Mouse (Mus musculus): Measurements from ENCODE around the gene Zfp109. TPM values are rescaled to one million over a fixed set of nuclear protein-coding genes. Genes with fewer than 3 reads are reported as not detected.
A peak's percentile ranks its signal among the peaks of the same experiment; 100 is the strongest.

Gene Zfp109
- total RNA-seq, 2 experiments from 2014 or later = 8.8 to 10.4 TPM

DNA sequence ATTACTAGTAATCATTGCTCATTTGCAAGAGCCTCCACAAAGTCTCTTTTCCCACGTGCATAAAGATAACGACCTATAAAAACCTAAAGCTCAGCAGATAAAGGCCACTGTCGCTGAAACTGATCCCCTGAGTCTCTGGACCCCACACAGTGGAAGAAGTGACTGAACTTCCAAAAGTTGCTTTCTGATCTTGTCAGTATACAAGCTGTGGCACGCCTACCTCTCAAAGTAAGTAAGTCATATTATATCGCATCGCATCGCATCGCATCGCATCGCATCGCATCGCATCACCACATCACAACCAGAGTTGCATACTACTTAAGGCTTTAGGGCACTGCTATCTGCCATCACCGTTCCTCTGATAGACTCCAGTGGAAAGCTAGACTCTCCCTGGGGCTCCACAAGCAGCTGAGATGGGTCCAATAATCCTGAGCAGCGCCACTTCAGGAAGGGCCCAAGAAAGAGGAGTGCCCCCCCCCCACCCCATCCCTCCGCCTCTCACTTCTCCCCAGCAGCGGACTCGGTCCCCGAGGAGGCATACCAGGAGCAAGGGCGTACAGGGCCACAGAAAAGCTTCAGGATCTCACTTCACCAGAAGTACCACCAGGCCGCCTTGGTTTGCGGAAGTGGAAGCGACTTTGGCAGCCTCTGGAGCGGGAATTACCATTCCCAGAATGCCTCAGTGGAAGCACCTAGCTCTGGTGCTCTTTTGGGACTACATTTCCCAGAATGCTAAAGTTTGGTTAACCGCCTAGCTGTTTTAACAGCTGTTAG lies 29.7 kb downstream of the Zfp109 start:
- DNase-seq = peak; percentile 69 to 80

GRCm38 (mm10) chr7:24196961-24197360 lies 40.4 kb downstream of the Zfp109 start:
- DNase-seq = no peak

DNA sequence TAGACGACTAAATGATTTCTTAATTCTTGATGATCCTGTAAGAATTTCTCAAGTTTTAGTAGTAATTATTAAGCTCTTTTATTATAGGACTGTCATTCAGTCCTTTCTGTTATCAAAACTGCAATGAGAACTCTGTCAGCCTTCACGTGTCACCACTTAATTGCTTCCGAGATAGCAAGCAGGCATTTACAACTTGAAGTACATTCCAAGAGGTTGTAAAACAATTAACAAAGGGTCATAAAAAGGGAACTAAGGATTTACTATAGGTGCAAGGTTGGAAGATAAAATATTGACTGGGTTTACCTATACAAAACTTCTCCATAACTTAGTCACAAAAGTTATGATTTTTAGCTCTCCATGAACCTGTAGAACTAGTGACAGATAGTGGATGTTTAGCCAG lies 44.2 kb downstream of the Zfp109 start:
- no peak for DNase-seq

GRCm38 (mm10) chr7:24191361-24191760 lies 46.0 kb downstream of the Zfp109 start:
- DNase-seq = no peak

GRCm38 (mm10) chr7:24189571-24189944 lies 47.8 kb downstream of the Zfp109 start:
- DNase-seq = no peak

DNA sequence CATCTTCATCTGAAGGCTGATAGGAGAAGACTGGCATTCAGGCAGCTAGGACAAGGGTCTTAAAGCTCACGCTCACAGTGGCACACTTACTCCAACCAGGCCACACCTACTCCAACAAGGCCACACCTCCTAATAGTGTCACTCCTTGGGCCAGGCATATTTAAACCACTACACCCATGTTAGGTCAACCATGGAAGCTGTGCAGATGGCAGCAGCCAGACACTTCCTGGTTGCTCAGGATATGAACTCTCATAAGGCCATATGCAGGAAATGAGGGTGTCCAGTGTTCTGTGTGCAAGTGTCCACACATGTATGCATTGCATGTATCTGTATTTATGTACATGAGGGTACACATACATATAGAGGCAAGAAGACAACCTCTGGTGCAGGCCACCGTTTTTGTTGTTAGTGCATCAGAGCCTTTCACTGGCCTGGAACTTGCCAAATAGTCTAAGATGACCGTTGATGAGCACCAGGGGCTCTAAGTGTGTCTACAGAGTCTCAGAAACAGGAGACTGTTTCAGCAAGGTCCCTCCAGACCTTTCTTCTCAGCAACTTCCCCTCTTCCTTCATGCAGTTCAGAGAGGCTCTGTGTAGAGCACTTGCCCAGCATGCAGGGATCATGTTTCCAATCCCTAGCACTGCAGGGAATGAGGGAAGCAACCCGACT lies 48.3 kb downstream of the Zfp109 start:
- no peak for DNase-seq

- DNase-seq = no peak
These were observed 49.7 kb downstream of the Zfp109 start for GRCm38 (mm10) chr7:24187611-24188010.

Other genes with a start within 250 kb of the Zfp109 start
- not detected for gene V1rd19, start 235.9 kb downstream of the Zfp109 start, total RNA-seq (2021)
- not detected for gene Vmn1r183, start 184.3 kb downstream of the Zfp109 start, total RNA-seq (2021)
- 10 to 100 TPM; 43.3 to 44.5 TPM for gene Zfp180, start 155.6 kb downstream of the Zfp109 start, total RNA-seq (2021)
- 10 to 100 TPM; 12.1 to 12.3 TPM for gene Zfp112, start 125.2 kb downstream of the Zfp109 start, total RNA-seq (2021)
- 10 to 100 TPM; 22.0 to 23.0 TPM for gene Zfp235, start 103.4 kb downstream of the Zfp109 start, total RNA-seq (2021)
- 1 to 10 TPM; 3.3 to 3.9 TPM for gene Zfp114, start 62.5 kb downstream of the Zfp109 start, total RNA-seq (2021)
- gene Zfp111, start 26.1 kb downstream of the Zfp109 start, total RNA-seq (2021) = 10 to 100 TPM; 13.7 to 14.7 TPM
- gene Zfp108, start 17.2 kb upstream of the Zfp109 start, total RNA-seq (2021) = 1 to 10 TPM; 7.8 to 9.7 TPM
- 10 to 100 TPM; 12.3 to 13.9 TPM for gene Zfp93, start 32.9 kb upstream of the Zfp109 start, total RNA-seq (2021)
- gene Zfp61, start 63.7 kb upstream of the Zfp109 start, total RNA-seq (2021) = 10 to 100 TPM; 23.6 to 25.6 TPM
- gene Zfp94, start 79.1 kb upstream of the Zfp109 start, total RNA-seq (2021) = 10 to 100 TPM; 12.2 to 14.8 TPM
- gene Tescl, start 96.4 kb upstream of the Zfp109 start, total RNA-seq (2021) = not detected
- gene Lypd5, start 111.6 kb upstream of the Zfp109 start, total RNA-seq (2021) = not detected
- gene Kcnn4, start 132.7 kb upstream of the Zfp109 start, total RNA-seq (2021) = under 1 TPM; 0.17 to 0.48 TPM
- 10 to 100 TPM; 33.8 to 39.0 TPM for gene Smg9, start 162.1 kb upstream of the Zfp109 start, total RNA-seq (2021)
- gene Irgc1, start 214.7 kb upstream of the Zfp109 start, total RNA-seq (2021) = not detected
- under 1 TPM in 1 of 2 experiments, not detected in 1; 0.68 TPM for gene Plaur, start 224.9 kb upstream of the Zfp109 start, total RNA-seq (2021)
- 100 to 1,000 TPM; 137 to 142 TPM for gene Cadm4, start 244.5 kb upstream of the Zfp109 start, total RNA-seq (2021)

All from layer of hippocampus, postnatal 36 days (tissue).